ENCODE assay signal across 27 mouse cellular contexts in the genomic region with DNA sequence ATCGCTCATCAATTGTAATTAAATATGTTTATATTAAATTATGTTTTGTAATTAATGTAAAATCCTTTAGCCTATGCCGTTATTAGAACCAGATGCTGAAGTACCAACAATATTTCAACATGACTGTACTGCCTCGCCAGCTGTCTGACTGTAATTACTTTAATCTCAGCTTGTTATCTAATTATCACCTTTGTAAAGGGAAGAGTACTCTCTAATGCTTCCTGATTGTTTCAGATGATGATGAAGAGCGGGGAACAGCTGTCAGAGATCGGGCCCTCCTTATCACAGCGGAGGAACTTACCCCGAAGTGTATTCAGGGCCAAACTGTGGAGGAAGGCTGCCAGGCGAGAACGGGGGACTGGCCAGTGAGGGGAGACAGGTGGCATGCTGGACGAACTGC.
DNase-seq lines count a peak whose midpoint lies in the region; ATAC-seq lines count a peak whose summit lies in the region.
"Had no signal": no experiment of that assay in that cellular context is flagged by ENCODE, and none has a peak within 500 bp of the region (broad histone marks: within the 10 kb centered on the region; RNA-seq: fewer than 3 reads in every experiment).

No protein-coding gene starts in this region.

- H3K4me3 ChIP-seq in embryonic facial prominence, embryonic 11.5 days (ENCODE audit: low read depth, low read length) = no peak overlapping the region
- H3K4me3 ChIP-seq in embryonic facial prominence, embryonic 10.5 days = no peak overlapping the region
- H3K4me3 ChIP-seq in hindbrain, embryonic 16.5 days (ENCODE audit: low read length) = no peak overlapping the region
- H3K4me3 ChIP-seq in hindbrain, embryonic 10.5 days = no peak overlapping the region
- H3K4me3 ChIP-seq in forebrain, embryonic 15.5 days = no peak overlapping the region
- H3K4me3 ChIP-seq: heart, embryonic 15.5 days; hindbrain, embryonic 13.5 days; kidney, embryonic 15.5 days; liver, embryonic 12.5 days had no signal

- peak; percentile 33 for DNase-seq in embryonic facial prominence, embryonic 11.5 days (ENCODE audit: low spot score)
- no peak for DNase-seq in embryonic facial prominence, embryonic 10.5 days (ENCODE audit: low spot score)
- no peak for DNase-seq in hindbrain, embryonic 10.5 days (ENCODE audit: low spot score)
- no peak for DNase-seq in kidney, adult 11 months
- no peak for DNase-seq in B cell, adult 2 months
- DNase-seq: adrenal gland, postnatal 10 days; cerebellum, adult 11 months; cerebellum, adult 9-10 months; kidney, adult 18-20 months; kidney, postnatal 4 days; layer of hippocampus, postnatal 36 days; left cerebral cortex, postnatal 4 days; liver, postnatal 0 days; lung, postnatal 36 days; right cerebral cortex, postnatal 4 days; thymus, adult 18-20 months; thymus, postnatal 25 days had no signal

- H3K27ac ChIP-seq in embryonic facial prominence, embryonic 11.5 days (replicated peaks; ENCODE audit: low read depth, low read length) = no peak overlapping the region
- no peak overlapping the region for H3K27ac ChIP-seq in embryonic facial prominence, embryonic 10.5 days (replicated peaks)
- H3K27ac ChIP-seq in hindbrain, embryonic 16.5 days (ENCODE audit: low read depth, low read length) = no peak overlapping the region
- no peak overlapping the region for H3K27ac ChIP-seq in hindbrain, embryonic 10.5 days
- H3K27ac ChIP-seq in forebrain, embryonic 15.5 days (replicated peaks) = no peak overlapping the region
- H3K27ac ChIP-seq: heart, embryonic 15.5 days; hindbrain, embryonic 13.5 days; kidney, embryonic 15.5 days; liver, embryonic 12.5 days; stomach, postnatal 0 days had no signal

- no peak for ATAC-seq in embryonic facial prominence, embryonic 11.5 days (replicated peaks; ENCODE audit: insufficient number of reproducible peaks, low FRiP score, low TSS enrichment, low read depth)
- 0 out of 2 replicates have a peak, but pooled peaks have one; percentile 22 for ATAC-seq in hindbrain, embryonic 16.5 days
- ATAC-seq in forebrain, embryonic 15.5 days (replicated peaks) = 0 out of 2 replicates have a peak, but pooled peaks have one; percentile 21
- ATAC-seq: inflammation-experienced regulatory T-cells, adult 6 months; liver, embryonic 12.5 days; liver, postnatal 0 days; Patski had no signal

- H3K9me3 ChIP-seq in embryonic facial prominence, embryonic 11.5 days (replicated peaks; ENCODE audit: control insufficient read depth, low read length) = no peaks in the 10 kb centered on the region
- H3K9me3 ChIP-seq in embryonic facial prominence, embryonic 10.5 days = no peaks in the 10 kb centered on the region
- H3K9me3 ChIP-seq in hindbrain, embryonic 16.5 days (ENCODE audit: control insufficient read depth, low read length) = no peaks in the 10 kb centered on the region
- no peaks in the 10 kb centered on the region for H3K9me3 ChIP-seq in hindbrain, embryonic 10.5 days
- H3K9me3 ChIP-seq in forebrain, embryonic 15.5 days = no peaks in the 10 kb centered on the region
- H3K9me3 ChIP-seq: heart, embryonic 15.5 days; hindbrain, embryonic 13.5 days; liver, embryonic 12.5 days had no signal

- no peak overlapping the region for H3K4me2 ChIP-seq in embryonic facial prominence, embryonic 11.5 days (ENCODE audit: low read depth, low read length)
- no peak overlapping the region for H3K4me2 ChIP-seq in hindbrain, embryonic 16.5 days (ENCODE audit: low read length)
- H3K4me2 ChIP-seq in forebrain, embryonic 15.5 days (replicated peaks) = no peak overlapping the region
- H3K4me2 ChIP-seq: heart, embryonic 15.5 days; hindbrain, embryonic 13.5 days; kidney, embryonic 15.5 days; liver, embryonic 12.5 days; midbrain, embryonic 11.5 days had no signal

- no peaks in the 10 kb centered on the region for H3K36me3 ChIP-seq in embryonic facial prominence, embryonic 11.5 days (replicated peaks; ENCODE audit: control insufficient read depth, insufficient read depth, low read depth, low read length)
- no peaks in the 10 kb centered on the region for H3K36me3 ChIP-seq in embryonic facial prominence, embryonic 10.5 days (replicated peaks)
- H3K36me3 ChIP-seq in hindbrain, embryonic 16.5 days (ENCODE audit: control insufficient read depth, insufficient read depth, low read length) = no peaks in the 10 kb centered on the region
- no peaks in the 10 kb centered on the region for H3K36me3 ChIP-seq in hindbrain, embryonic 10.5 days
- no peaks in the 10 kb centered on the region for H3K36me3 ChIP-seq in forebrain, embryonic 15.5 days
- H3K36me3 ChIP-seq: heart, embryonic 15.5 days; hindbrain, embryonic 13.5 days; kidney, embryonic 15.5 days; liver, embryonic 12.5 days had no signal

- 41% methylated on average over 10 of the region's 10 CpGs for WGBS in embryonic facial prominence, embryonic 11.5 days
- 51% methylated on average over 10 of the region's 10 CpGs for WGBS in embryonic facial prominence, embryonic 10.5 days
- WGBS in hindbrain, embryonic 16.5 days = 53% methylated on average over 10 of the region's 10 CpGs
- WGBS in hindbrain, embryonic 10.5 days = 70% methylated on average over 10 of the region's 10 CpGs
- 41% methylated on average over 10 of the region's 10 CpGs for WGBS in forebrain, embryonic 15.5 days

- H3K27me3 ChIP-seq in embryonic facial prominence, embryonic 11.5 days (ENCODE audit: control insufficient read depth, insufficient read depth, low read length) = no peaks in the 10 kb centered on the region
- H3K27me3 ChIP-seq in embryonic facial prominence, embryonic 10.5 days (replicated peaks; ENCODE audit: low read depth, poor library complexity, severe bottlenecking) = 0 out of 2 replicates have a peak, but pooled peaks cover 8% of the 10 kb centered on the region
- H3K27me3 ChIP-seq in hindbrain, embryonic 16.5 days (replicated peaks; ENCODE audit: control insufficient read depth, insufficient read depth, low read length) = no peaks in the 10 kb centered on the region
- no peaks in the 10 kb centered on the region for H3K27me3 ChIP-seq in hindbrain, embryonic 10.5 days (ENCODE audit: insufficient read depth, poor library complexity, severe bottlenecking)
- peaks cover 2% of the 10 kb centered on the region; the same call in 1 of the 2 replicates for H3K27me3 ChIP-seq in forebrain, embryonic 15.5 days
- H3K27me3 ChIP-seq: heart, embryonic 15.5 days; kidney, embryonic 15.5 days; liver, embryonic 12.5 days; Patski had no signal

- no peaks in the 10 kb centered on the region for H3K4me1 ChIP-seq in embryonic facial prominence, embryonic 11.5 days (ENCODE audit: control insufficient read depth, insufficient read depth, low read length)
- H3K4me1 ChIP-seq in embryonic facial prominence, embryonic 10.5 days = peaks cover 6% of the 10 kb centered on the region; the same call in 1 of the 2 replicates
- no peaks in the 10 kb centered on the region for H3K4me1 ChIP-seq in hindbrain, embryonic 16.5 days (ENCODE audit: control insufficient read depth, insufficient read depth, low read depth, low read length)
- no peaks in the 10 kb centered on the region for H3K4me1 ChIP-seq in hindbrain, embryonic 10.5 days (replicated peaks)
- peaks cover 4% of the 10 kb centered on the region; the same call in 1 of the 2 replicates for H3K4me1 ChIP-seq in forebrain, embryonic 15.5 days
- H3K4me1 ChIP-seq: kidney, embryonic 15.5 days; liver, embryonic 12.5 days had no signal

- H3K9ac ChIP-seq in embryonic facial prominence, embryonic 11.5 days (replicated peaks; ENCODE audit: low read length) = no peak overlapping the region
- H3K9ac ChIP-seq in hindbrain, embryonic 16.5 days (ENCODE audit: low read depth, low read length) = no peak overlapping the region
- H3K9ac ChIP-seq in forebrain, embryonic 15.5 days (replicated peaks) = no peak overlapping the region
- H3K9ac ChIP-seq: heart, embryonic 15.5 days; hindbrain, embryonic 13.5 days; kidney, embryonic 15.5 days; liver, embryonic 12.5 days; liver, postnatal 0 days had no signal
